Mouse (Mus musculus) 3T3-L1 (cell line): ENCODE data around the gene Pard6b.
"Not testable (repeated sequence)": the region's sequence is repeated elsewhere in the genome, so short reads cannot be mapped to it uniquely, and the experiment has no call there.

Source experiments
- DNase-seq: peaks from one replicate; pipeline ENCODE4 v3.0.0-alpha.2; 2015; ENCODE audit warnings: low read depth, low spot score

Gene Pard6b

GRCm38 (mm10) chr2:168098040-168098439 lies 17.2 kb downstream of the Pard6b start:
- DNase-seq = peak; percentile 79

- DNase-seq = no peak
These were observed 19.2 kb downstream of the Pard6b start for GRCm38 (mm10) chr2:168100008-168100407.

GRCm38 (mm10) chr2:168101805-168102204 lies 21.0 kb downstream of the Pard6b start:
- no peak for DNase-seq

- DNase-seq = no peak
These were observed 22.5 kb downstream of the Pard6b start for GRCm38 (mm10) chr2:168103341-168103740.

- DNase-seq = no peak
These were observed 23.8 kb downstream of the Pard6b start for GRCm38 (mm10) chr2:168104375-168105144.

GRCm38 (mm10) chr2:168105271-168105670 lies 24.5 kb downstream of the Pard6b start:
- no peak for DNase-seq

- no peak for DNase-seq
These were observed 25.9 kb downstream of the Pard6b start for GRCm38 (mm10) chr2:168106701-168107178.

- DNase-seq = no peak
These were observed 26.6 kb downstream of the Pard6b start for GRCm38 (mm10) chr2:168107356-168107755.

GRCm38 (mm10) chr2:168107901-168108300 lies 27.1 kb downstream of the Pard6b start:
- DNase-seq = not testable (repeated sequence)

- DNase-seq = peak; percentile 78
These were observed 31.1 kb downstream of the Pard6b start for GRCm38 (mm10) chr2:168111902-168112301.

- no peak for DNase-seq
These were observed 32.5 kb downstream of the Pard6b start for GRCm38 (mm10) chr2:168113263-168113662.

- DNase-seq = peak; percentile 37
These were observed 32.9 kb downstream of the Pard6b start for GRCm38 (mm10) chr2:168113692-168114091.

- peak; percentile 96 for DNase-seq
These were observed 34.0 kb downstream of the Pard6b start for GRCm38 (mm10) chr2:168114699-168115350.

GRCm38 (mm10) chr2:168115826-168116225 lies 35.0 kb downstream of the Pard6b start:
- DNase-seq = peak; percentile 71

GRCm38 (mm10) chr2:168117147-168117546 lies 36.3 kb downstream of the Pard6b start:
- no peak for DNase-seq

GRCm38 (mm10) chr2:168117553-168117952 lies 36.7 kb downstream of the Pard6b start:
- DNase-seq = no peak

GRCm38 (mm10) chr2:168117967-168118366 lies 37.2 kb downstream of the Pard6b start:
- DNase-seq = no peak

- DNase-seq = no peak
These were observed 37.7 kb downstream of the Pard6b start for GRCm38 (mm10) chr2:168118456-168118855.

- no peak for DNase-seq
These were observed 38.3 kb downstream of the Pard6b start for GRCm38 (mm10) chr2:168119123-168119522.

- DNase-seq = no peak
These were observed 40.1 kb downstream of the Pard6b start for GRCm38 (mm10) chr2:168120906-168121305.

GRCm38 (mm10) chr2:168123652-168124051 lies 42.8 kb downstream of the Pard6b start:
- DNase-seq = no peak

- DNase-seq = no peak
These were observed 44.7 kb downstream of the Pard6b start for GRCm38 (mm10) chr2:168125288-168126089.
